Mouse (Mus musculus) heart, postnatal 0 days (tissue): Measurements from ENCODE around the gene Senp3.

ENCODE experiments used
- CTCF ChIP-seq: IDR thresholded peaks from 2 replicates; pipeline ENCODE4 v1.5.1; 2016; ENCODE audit warnings: antibody characterized with exemption, control low read depth, low read depth
- EP300 ChIP-seq: IDR thresholded peaks from 2 replicates; pipeline ENCODE4 v1.6.1; 2016; ENCODE audit warnings: antibody characterized with exemption, low read depth

DNA sequence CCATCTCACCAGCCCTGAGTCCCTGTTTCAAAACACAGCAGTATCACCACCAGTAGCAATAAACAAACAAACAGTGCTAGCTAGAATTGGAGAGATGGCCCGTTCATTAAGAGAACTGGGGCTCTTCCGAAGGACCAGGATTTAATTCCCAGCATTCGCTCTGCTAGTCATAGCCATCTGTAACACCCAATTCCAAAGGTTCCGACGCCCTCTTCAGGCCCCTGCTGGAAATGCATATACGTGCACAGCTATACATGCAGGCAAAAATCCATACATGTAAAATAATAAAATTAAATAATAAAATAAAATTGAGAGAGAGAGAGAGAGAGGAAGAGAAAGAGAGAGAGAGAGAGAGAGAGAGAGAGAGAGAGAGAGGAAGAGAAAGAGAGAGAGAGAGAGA lies 37.5 kb upstream of the Senp3 start:
- TF ChIP-seq CTCF (no peak), EP300 (no peak)
